Comparison of ENCODE assay signal across 8 mouse cellular contexts in the genomic region with DNA sequence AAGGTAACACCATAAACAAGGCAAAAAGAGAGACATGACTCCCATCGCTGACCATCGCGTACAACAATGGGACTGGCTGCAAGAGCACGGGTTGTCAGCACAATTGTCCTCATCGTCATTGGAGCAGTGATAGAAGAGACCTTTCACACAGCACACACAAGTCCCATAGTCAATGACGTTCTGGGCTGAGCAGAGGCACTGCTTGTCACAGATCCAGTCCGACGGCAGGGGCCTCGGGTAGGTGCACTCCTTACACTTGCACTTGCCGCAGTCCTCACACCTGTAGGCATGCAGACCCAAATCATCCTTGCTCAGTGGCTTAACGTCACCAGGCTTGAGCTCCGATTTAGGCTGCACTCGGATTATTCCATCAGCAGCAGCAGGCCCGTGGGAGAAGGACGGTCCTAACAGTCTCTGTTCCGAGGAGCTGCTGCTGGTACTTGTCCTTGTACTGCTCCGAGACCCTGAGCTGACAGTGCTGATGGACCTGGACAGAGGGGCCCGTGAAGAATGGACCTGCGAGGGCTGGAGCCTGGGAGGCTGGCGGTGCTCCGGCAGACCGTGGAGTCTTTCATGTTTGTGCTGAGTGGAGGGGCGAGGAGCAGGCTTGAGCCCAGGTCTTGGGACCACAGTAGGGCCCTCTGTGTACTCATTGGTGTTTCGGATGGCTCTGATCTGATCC. TPM values are rescaled to one million over a fixed set of nuclear protein-coding genes. Genes with fewer than 3 reads are reported as not detected.
DNase-seq lines count a peak whose midpoint lies in the region; ATAC-seq and TF ChIP-seq lines count a peak whose summit lies in the region.

No protein-coding gene starts in this region.

- peak overlapping the region; percentile 89 for H3K4me2 ChIP-seq in embryonic facial prominence, embryonic 11.5 days (ENCODE audit: low read depth, low read length)
- peak overlapping the region; percentile 91 for H3K4me2 ChIP-seq in heart, embryonic 12.5 days

- H3K4me3 ChIP-seq in embryonic facial prominence, embryonic 11.5 days (ENCODE audit: low read depth, low read length) = peak overlapping the region; percentile 89
- peak overlapping the region; percentile 99 for H3K4me3 ChIP-seq in heart, embryonic 12.5 days
- peak overlapping the region; percentile 93 for H3K4me3 ChIP-seq in layer of hippocampus, adult 2 months

- no peaks in the 10 kb centered on the region; the same call in 1 of the 2 replicates for H3K4me1 ChIP-seq in embryonic facial prominence, embryonic 11.5 days (ENCODE audit: control insufficient read depth, insufficient read depth, low read length)
- H3K4me1 ChIP-seq in heart, embryonic 12.5 days (replicated peaks) = peaks cover 25% of the 10 kb centered on the region

- TF ChIP-seq CTCF in layer of hippocampus, adult 2 months (conservative IDR thresholded peaks at IDR 0.05) = no peak

- peak overlapping the region; percentile 29 for H3K9ac ChIP-seq in embryonic facial prominence, embryonic 11.5 days (replicated peaks; ENCODE audit: low read length)
- peak overlapping the region; percentile 90 for H3K9ac ChIP-seq in heart, embryonic 12.5 days

- no peak for ATAC-seq in embryonic facial prominence, embryonic 11.5 days (replicated peaks; ENCODE audit: insufficient number of reproducible peaks, low FRiP score, low TSS enrichment, low read depth)
- ATAC-seq in heart, embryonic 12.5 days (ENCODE audit: insufficient number of reproducible peaks, low FRiP score) = no peak

- H3K27me3 ChIP-seq in embryonic facial prominence, embryonic 11.5 days (ENCODE audit: control insufficient read depth, insufficient read depth, low read length) = no peaks in the 10 kb centered on the region
- no peaks in the 10 kb centered on the region for H3K27me3 ChIP-seq in heart, embryonic 12.5 days (replicated peaks)

- no peaks in the 10 kb centered on the region for H3K9me3 ChIP-seq in embryonic facial prominence, embryonic 11.5 days (replicated peaks; ENCODE audit: control insufficient read depth, low read length)
- H3K9me3 ChIP-seq in heart, embryonic 12.5 days (replicated peaks) = no peaks in the 10 kb centered on the region

- no peaks in the 10 kb centered on the region for H3K36me3 ChIP-seq in embryonic facial prominence, embryonic 11.5 days (replicated peaks; ENCODE audit: control insufficient read depth, insufficient read depth, low read depth, low read length)
- H3K36me3 ChIP-seq in heart, embryonic 12.5 days = peaks cover 20% of the 10 kb centered on the region

- 45% methylated on average over 24 of the region's 24 CpGs for WGBS in embryonic facial prominence, embryonic 11.5 days
- WGBS in heart, embryonic 12.5 days = 31% methylated on average over 24 of the region's 24 CpGs

- peak; percentile 10 for DNase-seq in ovary, postnatal 10 days (ENCODE audit: low spot score)
- no peak for DNase-seq in ovary, adult 18-20 months (ENCODE audit: low spot score)
- no peak for DNase-seq in embryonic facial prominence, embryonic 11.5 days (ENCODE audit: low spot score)
- DNase-seq in layer of hippocampus, adult 2 months (ENCODE audit: low spot score in 2 of 2) = peak in 1 of 2 experiments; percentile 24
- peak; percentile 14 for DNase-seq in lung, postnatal 36 days
- peak; percentile 38 for DNase-seq in right cerebral cortex, postnatal 25 days
- no peak for DNase-seq in thymus, postnatal 10 days (ENCODE audit: low spot score in 2 of 2)

- H3K27ac ChIP-seq in embryonic facial prominence, embryonic 11.5 days (replicated peaks; ENCODE audit: low read depth, low read length) = no peak overlapping the region
- H3K27ac ChIP-seq in heart, embryonic 12.5 days (ENCODE audit: poor library complexity, severe bottlenecking) = peak overlapping the region; percentile 82
- H3K27ac ChIP-seq in layer of hippocampus, adult 2 months = peak overlapping the region; percentile 98

RNA-seq across cellular contexts. Expression of gene Spry2, which starts 3.5 kb away (rescaled TPM):
- 39.9 and 50.9 TPM in 2 replicates for polyA plus RNA-seq in embryonic facial prominence, embryonic 11.5 days (2014; fragmentation: Nextera tagmentation; extraction: Ambion mirVana)
- polyA plus RNA-seq in heart, embryonic 12.5 days (2016; fragmentation: Nextera tagmentation; extraction: Ambion mirVana) = 61.1 and 61.8 TPM in 2 replicates
- 10 to 100 TPM; 66.7 to 74.2 TPM for total RNA-seq in layer of hippocampus, adult 2 months (2021)

Comparison
In these comparisons a context has a peak if more than half of its experiments do, and no peak if none do; other contexts are left out.
1. DNase-seq: peak in ovary, postnatal 10 days (single experiment), lung, postnatal 36 days (single experiment) and right cerebral cortex, postnatal 25 days (single experiment); none in ovary, adult 18-20 months (single experiment), embryonic facial prominence, embryonic 11.5 days (single experiment) and thymus, postnatal 10 days (0 of 2).
2. Peak in every context shown above with its lines, with median percentiles within 50 percentile points of each other: H3K4me3 ChIP-seq.